8 mouse cellular contexts compared by ENCODE assay signal in the genomic region with DNA sequence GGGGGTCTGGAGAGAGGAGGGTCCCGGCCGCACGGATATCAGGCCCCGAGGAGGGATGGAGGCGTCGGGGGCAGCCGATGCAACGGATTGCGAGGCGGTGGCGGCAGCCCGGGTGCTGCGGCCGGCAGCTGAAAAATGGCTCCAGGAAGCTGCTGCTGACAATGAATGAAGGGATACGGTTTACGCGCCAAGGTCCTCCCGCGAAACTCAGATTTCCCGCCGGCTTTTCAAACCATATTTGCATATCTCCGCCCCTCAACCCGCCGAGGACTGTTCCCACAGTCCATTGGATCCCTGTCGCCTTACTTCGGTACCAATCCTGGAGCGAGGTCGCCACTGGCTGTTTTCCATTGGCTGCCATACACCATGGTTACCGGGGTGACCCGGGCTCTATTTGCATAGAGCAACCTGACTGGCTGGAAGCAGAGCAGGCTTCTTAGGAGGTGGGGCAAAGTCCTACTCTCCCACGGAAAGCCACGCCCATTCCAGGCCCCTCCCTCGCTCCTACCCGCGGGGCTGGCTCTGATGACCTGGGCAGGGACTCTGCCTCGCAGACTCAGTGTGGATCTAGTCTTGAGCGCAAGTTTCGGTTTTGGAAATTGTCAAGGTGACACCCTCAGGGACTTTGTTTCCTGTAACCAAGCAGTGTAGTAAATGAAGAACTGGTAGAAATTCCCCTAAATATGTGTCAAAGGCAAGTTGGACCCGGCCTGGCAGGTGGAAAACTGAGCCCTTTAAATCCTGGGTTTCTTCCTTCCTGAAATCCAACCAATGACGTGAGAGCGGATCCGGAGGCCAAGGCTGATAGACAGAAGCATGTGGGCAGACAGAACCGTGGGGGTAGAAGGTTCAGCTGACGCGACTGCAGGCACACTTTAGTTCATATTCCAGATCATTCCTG. TPM values are rescaled to one million over a fixed set of nuclear protein-coding genes. Genes with fewer than 3 reads are reported as not detected.
DNase-seq lines count a peak whose midpoint lies in the region; ATAC-seq lines count a peak whose summit lies in the region.

A gene (minus strand): TSS at position 209 of the 901 bp plus-strand sequence.

- H3K4me2 ChIP-seq in hindbrain, embryonic 12.5 days (replicated peaks): peak within 1 kb of the TSS; percentile 94

- WGBS in hindbrain, embryonic 12.5 days: under 1% methylated on average over 45 of the region's 45 CpGs

- H3K27ac ChIP-seq in hindbrain, embryonic 12.5 days: peak within 1 kb of the TSS; percentile 96

- no peaks in the 10 kb centered on the region for H3K36me3 ChIP-seq in hindbrain, embryonic 12.5 days

- H3K4me3 ChIP-seq in hindbrain, embryonic 12.5 days: peak within 1 kb of the TSS; percentile 68

- DNase-seq in NIH3T3 (ENCODE audit: low read depth): peak; percentile 98
- peak; percentile 99 for DNase-seq in cerebellum, postnatal 10 days
- DNase-seq in frontal cortex, postnatal 10 days (ENCODE audit: low spot score in 2 of 2): peak; percentile 99 to 100
- peak; percentile 97 to 100 for DNase-seq in layer of hippocampus, postnatal 14 days (ENCODE audit: low spot score in 2 of 2)
- peak; percentile 98 for DNase-seq in lung, postnatal 14 days
- DNase-seq in retina, adult 2 months (ENCODE audit: low read depth, low spot score): peak; percentile 96
- DNase-seq in thymus, postnatal 36 days: peak; percentile 94 to 98

- no peaks in the 10 kb centered on the region for H3K9me3 ChIP-seq in hindbrain, embryonic 12.5 days (replicated peaks)

- H3K27me3 ChIP-seq in hindbrain, embryonic 12.5 days: no peaks in the 10 kb centered on the region

- ATAC-seq in hindbrain, embryonic 12.5 days (ENCODE audit: low FRiP score): peak; percentile 98

- peaks cover 13% of the 10 kb centered on the region for H3K4me1 ChIP-seq in hindbrain, embryonic 12.5 days

- H3K9ac ChIP-seq in hindbrain, embryonic 12.5 days: peak within 1 kb of the TSS; percentile 92

RNA-seq across cellular contexts. Expression of the gene that starts here (rescaled TPM):
- polyA plus RNA-seq in hindbrain, embryonic 12.5 days (2016; fragmentation: Nextera tagmentation; extraction: Ambion mirVana): 13.6 and 14.6 TPM in 2 replicates
- 10 to 100 TPM; 26.7 to 27.4 TPM for total RNA-seq in layer of hippocampus, postnatal 14 days (2021)

Comparison
In these comparisons a context has a peak if more than half of its experiments do, and no peak if none do; other contexts are left out.
1. Peak in every context shown above with its lines: DNase-seq, ATAC-seq, H3K4me3 ChIP-seq and H3K27ac ChIP-seq.